Mouse (Mus musculus): Measurements from ENCODE around the gene Arhgap24.

- no peak for TF ChIP-seq CTCF (conservative IDR thresholded peaks at IDR 0.05; ENCODE audit: low read length)
- TF ChIP-seq NANOG (IDR thresholded peaks at IDR 0.05; ENCODE audit: borderline replicate concordance, low read length) = no peak
- TF ChIP-seq POU5F1 (IDR thresholded peaks at IDR 0.05; ENCODE audit: borderline replicate concordance, low read length) = no peak
These were observed 18.2 kb upstream of the Arhgap24 start for GRCm38 (mm10) chr5:102462948-102463347.

Data from E14TG2a.4 (cell line).